Mouse (Mus musculus) embryonic facial prominence, embryonic 12.5 days (tissue): ENCODE measurements around the gene Omp. TPM values are rescaled to one million over a fixed set of nuclear protein-coding genes. Genes with fewer than 3 reads are reported as not detected.

Experiments
- ATAC-seq: fragments of 200-750 bp; cut with Nextera tagmentation; 2 replicates; pipeline ENCODE4 v1.8.0; 2017; ENCODE audit not compliant: insufficient number of reproducible peaks, insufficient read depth, low FRiP score, low TSS enrichment
- H3K27ac ChIP-seq: fragments of 300-500 bp; sonication (generic); 2 replicates; pipeline ENCODE4 v1.5.1; 2016; ENCODE audit warnings: mild to moderate bottlenecking
- H3K27me3 ChIP-seq: fragments of 300-500 bp; sonication (generic); 2 replicates; pipeline ENCODE4 v1.6.1; 2016; ENCODE audit warnings: mild to moderate bottlenecking, moderate library complexity
- H3K36me3 ChIP-seq: fragments of 300-500 bp; sonication (generic); 2 replicates; pipeline ENCODE4 v1.6.1; 2016; ENCODE audit warnings: mild to moderate bottlenecking
- H3K4me1 ChIP-seq: fragments of 300-500 bp; sonication (generic); 2 replicates; pipeline ENCODE4 v1.6.1; 2016
- H3K4me2 ChIP-seq: fragments of 300-500 bp; sonication (generic); replicated peaks from 2 replicates; pipeline ENCODE4 v1.6.1; 2016; ENCODE audit warnings: mild to moderate bottlenecking, moderate library complexity
- H3K4me3 ChIP-seq: fragments of 300-500 bp; sonication (generic); 2 replicates; pipeline ENCODE4 v1.5.1; 2016; ENCODE audit warnings: mild to moderate bottlenecking
- H3K9ac ChIP-seq: fragments of 300-500 bp; sonication (generic); 2 replicates; pipeline ENCODE4 v1.6.1; 2016; ENCODE audit warnings: mild to moderate bottlenecking, moderate library complexity
- H3K9me3 ChIP-seq: fragments of 300-500 bp; sonication (generic); 2 replicates; pipeline ENCODE4 v1.6.1; 2016; ENCODE audit warnings: mild to moderate bottlenecking, moderate library complexity
- WGBS: fragments of 180-500 bp; shearing (Covaris S2); methylation state at CpG from one replicate; pipeline ENCODE4 v1.1.7; 2016; 5-methylcytosine and 5-hydroxymethylcytosine counted together
- polyA plus RNA-seq: library from polyadenylated mRNA; unstranded; fragments of >200 nt; fragmentation: Nextera tagmentation; extraction: Ambion mirVana; gene quantifications from 2 replicates; pipeline ENCODE4 v1.2.1, GENCODE M21; 2016

Gene Omp
- polyA plus RNA-seq, 1 experiment from 2014 or later, result 0.46 TPM

GRCm38 (mm10) chr7:98178560-98179231 is 33.4 kb upstream of the Omp start:
- Histone ChIP-seq H3K4me2 (peak overlapping the region; percentile 87), H3K9ac (peak overlapping the region; percentile 67; the same call in 1 of the 2 replicates), H3K27me3 (no peaks in the 10 kb centered on the region; the same call in 1 of the 2 replicates), H3K4me3 (peak overlapping the region; percentile 75), H3K4me1 (peaks cover 9% of the 10 kb centered on the region; the same call in 1 of the 2 replicates), H3K36me3 (no peaks in the 10 kb centered on the region), H3K9me3 (no peaks in the 10 kb centered on the region), H3K27ac (no peak overlapping the region)
- 87% methylated on average over 5 of the region's 5 CpGs for WGBS
- ATAC-seq, result peak; percentile 48; the same call in 1 of the 2 replicates

GRCm38 (mm10) chr7:98177929-98178559 is 32.7 kb upstream of the Omp start, which contains the start of gene Capn5:
Capn5 (minus strand) TSS chr7:98178274.
- Histone ChIP-seq H3K4me3 (peak within 1 kb of the TSS; percentile 75), H3K27ac (0 out of 2 replicates have a peak within 1 kb of the TSS, but pooled peaks have one; percentile 30), H3K9me3 (no peaks in the 10 kb centered on the region), H3K4me1 (peaks cover 9% of the 10 kb centered on the region; the same call in 1 of the 2 replicates), H3K4me2 (peak within 1 kb of the TSS; percentile 87), H3K9ac (peak within 1 kb of the TSS; percentile 67), H3K27me3 (no peaks in the 10 kb centered on the region; the same call in 1 of the 2 replicates), H3K36me3 (no peaks in the 10 kb centered on the region)
- peak; percentile 74 for ATAC-seq
- 2% methylated on average over 37 of the region's 44 CpGs for WGBS

GRCm38 (mm10) chr7:98177566-98177928 is 32.2 kb upstream of the Omp start:
- 0 out of 2 replicates have a peak overlapping the region, but pooled peaks have one; percentile 30 for H3K27ac ChIP-seq
- WGBS, result 6% methylated on average over 9 of the region's 9 CpGs
- H3K4me2 ChIP-seq, result peak overlapping the region; percentile 87
- no peaks in the 10 kb centered on the region for H3K9me3 ChIP-seq
- H3K36me3 ChIP-seq, result no peaks in the 10 kb centered on the region
- peak; percentile 25; the same call in 1 of the 2 replicates for ATAC-seq
- peaks cover 9% of the 10 kb centered on the region for H3K4me1 ChIP-seq
- peak overlapping the region; percentile 75 for H3K4me3 ChIP-seq
- peak overlapping the region; percentile 67 for H3K9ac ChIP-seq
- no peaks in the 10 kb centered on the region; the same call in 1 of the 2 replicates for H3K27me3 ChIP-seq

GRCm38 (mm10) chr7:98177071-98177485 is 31.8 kb upstream of the Omp start:
- Histone ChIP-seq H3K9me3 (no peaks in the 10 kb centered on the region), H3K4me3 (peak overlapping the region; percentile 75), H3K4me2 (peak overlapping the region; percentile 87), H3K4me1 (peaks cover 9% of the 10 kb centered on the region), H3K36me3 (no peaks in the 10 kb centered on the region), H3K27me3 (no peaks in the 10 kb centered on the region; the same call in 1 of the 2 replicates), H3K9ac (peak overlapping the region; percentile 67; the same call in 1 of the 2 replicates), H3K27ac (no peak overlapping the region)
- no peak for ATAC-seq
- WGBS, result 50% methylated on average over 2 of the region's 2 CpGs

GRCm38 (mm10) chr7:98176322-98177070 is 31.2 kb upstream of the Omp start:
- Histone ChIP-seq H3K4me1 (peaks cover 12% of the 10 kb centered on the region), H3K36me3 (no peaks in the 10 kb centered on the region), H3K27ac (peak overlapping the region; percentile 30; the same call in 1 of the 2 replicates), H3K9ac (no peak overlapping the region), H3K4me3 (peak overlapping the region; percentile 75; the same call in 1 of the 2 replicates), H3K4me2 (peak overlapping the region; percentile 87; the same call in 1 of the 2 replicates), H3K27me3 (no peaks in the 10 kb centered on the region; the same call in 1 of the 2 replicates), H3K9me3 (no peaks in the 10 kb centered on the region)
- WGBS, result 80% methylated on average over 8 of the region's 8 CpGs
- no peak for ATAC-seq

DNA sequence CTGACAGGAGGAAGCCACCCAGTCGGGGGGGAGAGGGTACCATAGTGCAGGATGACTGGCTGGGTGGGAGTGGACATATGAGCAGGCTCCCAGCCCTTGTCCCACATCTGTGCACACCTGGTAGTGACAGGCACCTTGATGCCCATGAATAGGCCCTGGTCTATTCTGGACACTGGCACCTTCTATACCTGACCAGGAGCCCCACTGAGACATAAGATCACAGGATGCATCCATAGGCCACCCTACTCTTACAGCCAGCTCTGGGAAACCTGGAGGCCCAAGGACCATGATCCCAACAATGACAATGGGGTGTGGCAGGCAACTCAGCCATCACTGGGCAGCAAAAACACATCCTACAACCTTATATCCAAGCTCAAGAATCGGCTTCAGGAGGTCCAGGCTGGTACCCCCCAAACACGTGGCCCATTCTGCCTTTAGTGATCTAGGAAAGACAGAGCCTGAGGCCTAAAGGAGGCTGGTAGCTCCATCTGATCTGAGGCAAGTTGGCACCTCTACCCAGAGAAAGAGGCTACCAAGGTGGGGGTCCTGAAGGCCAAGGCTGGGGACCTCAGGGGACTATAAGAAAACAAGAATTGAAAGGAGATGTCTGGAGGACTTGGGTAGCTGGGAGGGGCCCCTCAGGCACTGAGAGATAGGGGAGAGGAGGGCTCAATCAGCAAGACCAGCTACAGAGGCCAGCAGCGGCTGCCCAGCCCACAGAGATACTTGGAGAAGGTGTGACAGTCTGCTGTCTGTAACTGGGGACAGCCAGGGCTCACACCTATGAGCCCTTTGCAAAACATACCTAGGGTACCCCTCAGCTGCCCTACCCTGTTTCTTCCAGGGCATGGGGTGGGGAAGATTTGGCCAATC is 29.8 kb upstream of the Omp start:
- ATAC-seq, result no peak

DNA sequence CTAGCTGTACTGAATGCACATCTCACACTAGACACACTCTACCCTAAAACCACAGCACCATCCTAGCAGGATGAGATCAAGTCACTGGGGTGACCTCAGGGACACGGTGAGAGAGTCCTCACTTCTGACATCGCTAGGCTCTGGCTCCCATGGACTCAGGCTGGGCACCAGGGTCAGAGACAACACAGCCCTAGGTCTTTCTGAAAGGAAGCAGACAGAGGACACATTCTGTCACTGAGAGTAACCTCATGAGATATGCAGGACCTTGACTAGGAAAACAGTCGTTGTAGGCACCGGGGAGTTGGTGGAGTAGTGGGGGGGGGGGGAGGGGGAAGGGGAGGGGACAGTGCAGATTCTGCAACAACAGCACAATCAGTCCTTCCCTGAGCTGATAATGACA is 28.1 kb upstream of the Omp start:
- Histone ChIP-seq H3K9ac (no peak overlapping the region), H3K4me2 (no peak overlapping the region), H3K27me3 (no peaks in the 10 kb centered on the region; the same call in 1 of the 2 replicates), H3K9me3 (no peaks in the 10 kb centered on the region), H3K4me1 (peaks cover 22% of the 10 kb centered on the region), H3K4me3 (no peak overlapping the region), H3K36me3 (no peaks in the 10 kb centered on the region), H3K27ac (no peak overlapping the region)
- 51% methylated on average over 4 of the region's 4 CpGs for WGBS
- no peak for ATAC-seq

More for the DNA sequence above, 29.8 kb upstream of the Omp start:
- WGBS, result 81% methylated on average over 4 of the region's 4 CpGs
- no peak overlapping the region for H3K9ac ChIP-seq
- peaks cover 22% of the 10 kb centered on the region for H3K4me1 ChIP-seq
- no peaks in the 10 kb centered on the region for H3K9me3 ChIP-seq
- no peaks in the 10 kb centered on the region; the same call in 1 of the 2 replicates for H3K27me3 ChIP-seq
- no peak overlapping the region for H3K4me2 ChIP-seq
- no peak overlapping the region for H3K27ac ChIP-seq
- H3K36me3 ChIP-seq, result no peaks in the 10 kb centered on the region
- no peak overlapping the region for H3K4me3 ChIP-seq

GRCm38 (mm10) chr7:98172661-98173060 is 27.4 kb upstream of the Omp start:
- Histone ChIP-seq H3K4me2 (no peak overlapping the region), H3K9me3 (no peaks in the 10 kb centered on the region), H3K9ac (no peak overlapping the region), H3K27me3 (no peaks in the 10 kb centered on the region; the same call in 1 of the 2 replicates), H3K36me3 (no peaks in the 10 kb centered on the region), H3K27ac (no peak overlapping the region), H3K4me1 (peaks cover 19% of the 10 kb centered on the region), H3K4me3 (no peak overlapping the region)
- no peak for ATAC-seq
- WGBS, result 80% methylated on average over 8 of the region's 8 CpGs

GRCm38 (mm10) chr7:98171141-98172073 is 26.1 kb upstream of the Omp start:
- peak overlapping the region; percentile 51; the same call in 1 of the 2 replicates for H3K27ac ChIP-seq
- no peaks in the 10 kb centered on the region; the same call in 1 of the 2 replicates for H3K27me3 ChIP-seq
- H3K9ac ChIP-seq, result peak overlapping the region; percentile 27; the same call in 1 of the 2 replicates
- H3K4me1 ChIP-seq, result peaks cover 13% of the 10 kb centered on the region
- 45% methylated on average over 6 of the region's 6 CpGs for WGBS
- H3K4me2 ChIP-seq, result no peak overlapping the region
- H3K36me3 ChIP-seq, result no peaks in the 10 kb centered on the region
- peak; percentile 44; the same call in 1 of the 2 replicates for ATAC-seq
- no peaks in the 10 kb centered on the region for H3K9me3 ChIP-seq
- no peak overlapping the region for H3K4me3 ChIP-seq
